Mouse (Mus musculus) stomach, embryonic 14.5 days (tissue): ENCODE measurements around the gene Etv5. TPM values are rescaled to one million over a fixed set of nuclear protein-coding genes. Genes with fewer than 3 reads are reported as not detected.

Experiments
- ATAC-seq: fragments of 200-750 bp; cut with Nextera tagmentation; 2 replicates; pipeline ENCODE4 v1.8.0; 2017; ENCODE audit warnings: low read depth, moderate TSS enrichment; ENCODE audit not compliant: insufficient number of reproducible peaks, insufficient read depth, low FRiP score
- H3K27ac ChIP-seq: fragments of 300-500 bp; sonication (generic); 2 replicates; pipeline ENCODE4 v1.5.1; 2014; ENCODE audit warnings: mild to moderate bottlenecking, low read length, moderate library complexity, mixed read lengths
- H3K27me3 ChIP-seq: fragments of 300-500 bp; sonication (generic); 2 replicates; pipeline ENCODE4 v1.6.1; 2014; ENCODE audit warnings: low read length, control low read depth, mixed read lengths; ENCODE audit not compliant: control insufficient read depth, insufficient read depth
- H3K36me3 ChIP-seq: fragments of 300-500 bp; sonication (generic); 2 replicates; pipeline ENCODE4 v1.6.1; 2014; ENCODE audit warnings: mild to moderate bottlenecking, control low read depth, low read length, moderate library complexity, mixed read lengths; ENCODE audit not compliant: control insufficient read depth, insufficient read depth
- H3K4me1 ChIP-seq: fragments of 300-500 bp; sonication (generic); 2 replicates; pipeline ENCODE4 v1.6.1; 2014; ENCODE audit warnings: low read length, control low read depth, mixed read lengths; ENCODE audit not compliant: control insufficient read depth, insufficient read depth
- H3K4me2 ChIP-seq: fragments of 300-500 bp; sonication (generic); replicated peaks from 2 replicates; pipeline ENCODE4 v1.6.1; 2014; ENCODE audit warnings: low read depth, low read length, control low read depth
- H3K4me3 ChIP-seq: fragments of 300-500 bp; sonication (generic); 2 replicates; pipeline ENCODE4 v1.5.1; 2014; ENCODE audit warnings: low read depth, low read length, control low read depth
- H3K9ac ChIP-seq: fragments of 300-500 bp; sonication (generic); replicated peaks from 2 replicates; pipeline ENCODE4 v1.6.1; 2014; ENCODE audit warnings: low read depth, mild to moderate bottlenecking, control low read depth, low read length, moderate library complexity, mixed read lengths
- H3K9me3 ChIP-seq: fragments of 300-500 bp; sonication (generic); 2 replicates; pipeline ENCODE4 v1.6.1; 2016; ENCODE audit warnings: low read depth, low read length, control low read depth; ENCODE audit not compliant: control insufficient read depth
- WGBS: fragments of 180-500 bp; shearing (Covaris S2); extraction: QIAGEN DNeasy Blood & Tissue Kit; methylation state at CpG from one replicate; pipeline ENCODE4 v1.1.7; 2014; 5-methylcytosine and 5-hydroxymethylcytosine counted together
- polyA plus RNA-seq: library from polyadenylated mRNA; unstranded; fragments of >200 nt; fragmentation: Nextera tagmentation; extraction: Ambion mirVana; gene quantifications from 2 replicates; pipeline ENCODE4 v1.2.1, GENCODE M21; 2014

The Etv5 gene
- polyA plus RNA-seq, 1 experiment from 2014 or later, result 17.6 TPM

GRCm38 (mm10) chr16:22380981-22381380 lies 58.5 kb downstream of the Etv5 start:
- Histone ChIP-seq H3K27ac (no peak overlapping the region), H3K4me3 (no peak overlapping the region), H3K36me3 (no peaks in the 10 kb centered on the region), H3K4me1 (no peaks in the 10 kb centered on the region), H3K4me2 (no peak overlapping the region), H3K9me3 (no peaks in the 10 kb centered on the region), H3K27me3 (no peaks in the 10 kb centered on the region), H3K9ac (no peak overlapping the region)
- WGBS, result 80% methylated on average over 8 of the region's 8 CpGs
- ATAC-seq, result no peak

GRCm38 (mm10) chr16:22379986-22380385 lies 59.5 kb downstream of the Etv5 start:
- no peak for ATAC-seq

GRCm38 (mm10) chr16:22379342-22379741 lies 60.2 kb downstream of the Etv5 start:
- WGBS, result 91% methylated on average over 4 of the region's 4 CpGs
- Histone ChIP-seq H3K27ac (no peak overlapping the region), H3K4me1 (no peaks in the 10 kb centered on the region)

More at GRCm38 (mm10) chr16:22379986-22380385, 59.5 kb downstream of the Etv5 start:
- Histone ChIP-seq H3K9ac (no peak overlapping the region), H3K36me3 (no peaks in the 10 kb centered on the region), H3K4me2 (no peak overlapping the region), H3K4me3 (no peak overlapping the region), H3K27me3 (no peaks in the 10 kb centered on the region), H3K9me3 (no peaks in the 10 kb centered on the region), H3K4me1 (no peaks in the 10 kb centered on the region), H3K27ac (no peak overlapping the region)
- 41% methylated on average over 8 of the region's 8 CpGs for WGBS

GRCm38 (mm10) chr16:22377714-22378113 lies 61.8 kb downstream of the Etv5 start:
- Histone ChIP-seq H3K4me3 (no peak overlapping the region), H3K27me3 (no peaks in the 10 kb centered on the region), H3K27ac (no peak overlapping the region), H3K9ac (no peak overlapping the region), H3K4me1 (peaks cover 2% of the 10 kb centered on the region; the same call in 1 of the 2 replicates), H3K36me3 (no peaks in the 10 kb centered on the region), H3K4me2 (no peak overlapping the region), H3K9me3 (no peaks in the 10 kb centered on the region)
- WGBS, result 63% methylated on average over 3 of the region's 3 CpGs
- ATAC-seq, result no peak

More at GRCm38 (mm10) chr16:22379342-22379741, 60.2 kb downstream of the Etv5 start:
- Histone ChIP-seq H3K4me2 (no peak overlapping the region), H3K9ac (no peak overlapping the region), H3K9me3 (no peaks in the 10 kb centered on the region), H3K36me3 (no peaks in the 10 kb centered on the region), H3K27me3 (no peaks in the 10 kb centered on the region), H3K4me3 (no peak overlapping the region)
- no peak for ATAC-seq

GRCm38 (mm10) chr16:22374898-22375297 lies 64.6 kb downstream of the Etv5 start:
- H3K4me3 ChIP-seq, result no peak overlapping the region
- H3K27me3 ChIP-seq, result no peaks in the 10 kb centered on the region
- H3K36me3 ChIP-seq, result no peaks in the 10 kb centered on the region
- H3K9me3 ChIP-seq, result no peaks in the 10 kb centered on the region
- no peak overlapping the region for H3K4me2 ChIP-seq
- no peak overlapping the region for H3K9ac ChIP-seq
- peaks cover 3% of the 10 kb centered on the region; the same call in 1 of the 2 replicates for H3K4me1 ChIP-seq
- no peak for ATAC-seq
- 88% methylated on average over 2 of the region's 2 CpGs for WGBS
- no peak overlapping the region for H3K27ac ChIP-seq

- 11% methylated on average over 10 of the region's 10 CpGs for WGBS
- no peak for ATAC-seq
- H3K9me3 ChIP-seq, result no peaks in the 10 kb centered on the region
- H3K27ac ChIP-seq, result no peak overlapping the region
- no peak overlapping the region for H3K9ac ChIP-seq
- peaks cover 3% of the 10 kb centered on the region; the same call in 1 of the 2 replicates for H3K4me1 ChIP-seq
- no peak overlapping the region for H3K4me2 ChIP-seq
- no peaks in the 10 kb centered on the region for H3K27me3 ChIP-seq
- H3K4me3 ChIP-seq, result no peak overlapping the region
- no peaks in the 10 kb centered on the region for H3K36me3 ChIP-seq
Measured at GRCm38 (mm10) chr16:22372701-22373124, 66.8 kb downstream of the Etv5 start.

- peaks cover 3% of the 10 kb centered on the region; the same call in 1 of the 2 replicates for H3K4me1 ChIP-seq
- no peak overlapping the region for H3K27ac ChIP-seq
- ATAC-seq, result no peak
- H3K36me3 ChIP-seq, result no peaks in the 10 kb centered on the region
- no peaks in the 10 kb centered on the region for H3K27me3 ChIP-seq
- no peak overlapping the region for H3K4me3 ChIP-seq
- no peaks in the 10 kb centered on the region for H3K9me3 ChIP-seq
- no peak overlapping the region for H3K4me2 ChIP-seq
- no peak overlapping the region for H3K9ac ChIP-seq
- WGBS, result 68% methylated on average over 1 of the region's 1 CpGs
Measured at GRCm38 (mm10) chr16:22372225-22372624, 67.3 kb downstream of the Etv5 start.

- H3K4me2 ChIP-seq, result no peak overlapping the region
- H3K4me1 ChIP-seq, result no peaks in the 10 kb centered on the region
- no peaks in the 10 kb centered on the region for H3K36me3 ChIP-seq
- 86% methylated on average over 7 of the region's 7 CpGs for WGBS
- no peaks in the 10 kb centered on the region for H3K27me3 ChIP-seq
- H3K9me3 ChIP-seq, result no peaks in the 10 kb centered on the region
- no peak overlapping the region for H3K9ac ChIP-seq
- no peak overlapping the region for H3K4me3 ChIP-seq
- ATAC-seq, result no peak
- H3K27ac ChIP-seq, result no peak overlapping the region
Measured at GRCm38 (mm10) chr16:22367099-22367498, 72.4 kb downstream of the Etv5 start.

GRCm38 (mm10) chr16:22366040-22366439 lies 73.5 kb downstream of the Etv5 start:
- H3K4me1 ChIP-seq, result no peaks in the 10 kb centered on the region
- no peak overlapping the region for H3K4me2 ChIP-seq
- WGBS, result 77% methylated on average over 7 of the region's 7 CpGs

More at GRCm38 (mm10) chr16:22366040-22366439, 73.5 kb downstream of the Etv5 start:
- Histone ChIP-seq H3K4me3 (no peak overlapping the region), H3K27ac (no peak overlapping the region), H3K27me3 (no peaks in the 10 kb centered on the region), H3K9me3 (no peaks in the 10 kb centered on the region), H3K36me3 (no peaks in the 10 kb centered on the region), H3K9ac (no peak overlapping the region)
- no peak for ATAC-seq
